Mouse (Mus musculus): Measurements from ENCODE around the gene Mylk4. TPM values are rescaled to one million over a fixed set of nuclear protein-coding genes. Genes with fewer than 3 reads are reported as not detected.
A peak's percentile ranks its signal among the peaks of the same experiment; 100 is the strongest.

The Mylk4 gene
- total and polyA plus RNA-seq, 3 experiments, result 59.5 to 290 (median 262) TPM

DNA sequence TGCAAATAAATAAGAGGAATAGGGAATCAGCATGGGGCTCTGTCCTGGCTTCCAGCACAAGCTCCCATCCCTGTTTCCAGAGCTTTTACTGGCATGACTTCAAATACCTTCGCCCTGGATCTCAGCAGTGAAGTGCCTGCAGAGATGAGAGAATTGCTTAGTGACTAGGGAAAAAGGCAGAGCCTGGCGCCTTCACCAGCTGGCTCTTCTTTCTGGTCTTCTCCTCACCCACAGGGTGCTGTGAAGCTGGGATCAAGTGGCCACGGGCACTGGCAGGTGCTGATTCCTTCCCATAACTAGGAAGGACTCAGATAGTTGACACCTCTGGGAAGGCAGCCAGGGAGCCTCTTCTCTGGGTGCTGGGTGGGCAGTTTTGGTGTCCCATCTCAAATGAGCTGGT, 115.5 kb downstream of the Mylk4 start:
- intact Hi-C loops (cut with DNase I), result no loop called here
- Histone ChIP-seq H3K79me2 (replicated peaks; ENCODE audit: control insufficient read depth, insufficient read depth, low read length) (no peaks in the 10 kb centered on the region), H3K9ac (ENCODE audit: low read depth, low read length) (no peak overlapping the region), H3K36me3 (ENCODE audit: control insufficient read depth, insufficient read depth, low read length) (no peaks in the 10 kb centered on the region), H3K4me3 (no peak overlapping the region), H3K27ac (no peak overlapping the region), H3K4me1 (ENCODE audit: control insufficient read depth, insufficient read depth, low read length) (no peaks in the 10 kb centered on the region), H3K27me3 (ENCODE audit: control insufficient read depth, insufficient read depth, low read length) (no peaks in the 10 kb centered on the region)
- DNase-seq, result peak in 1 of 2 experiments; percentile 15
- WGBS, result 64% methylated on average over 3 of the region's 3 CpGs
- no peak for TF ChIP-seq CTCF (IDR thresholded peaks at IDR 0.05)
- no peak for TF ChIP-seq EP300 (IDR thresholded peaks at IDR 0.05; ENCODE audit: insufficient read depth, low read depth, low read length)
- TF ChIP-seq POLR2A (IDR thresholded peaks at IDR 0.05; ENCODE audit: insufficient read depth, low read depth, low read length), result no peak

DNA sequence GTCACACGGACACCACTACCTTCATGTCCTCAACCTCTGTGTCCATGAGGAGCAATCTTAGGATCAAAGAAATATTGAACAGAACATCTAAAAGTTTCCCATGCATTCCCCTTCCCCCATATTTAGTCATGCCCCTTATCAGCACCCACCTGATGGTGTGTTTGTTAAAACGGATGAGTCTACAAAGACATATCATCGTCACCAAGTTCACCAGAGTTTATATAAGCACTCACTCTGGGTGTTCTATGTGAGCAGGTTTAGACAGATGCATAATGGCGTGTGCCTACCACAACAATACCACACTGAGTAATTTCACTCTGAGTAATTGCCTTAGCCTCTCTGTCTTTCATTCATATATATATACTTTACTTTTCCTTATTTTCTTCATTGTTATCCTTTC, 116.4 kb downstream of the Mylk4 start:
- H3K27me3 ChIP-seq (ENCODE audit: control insufficient read depth, insufficient read depth, low read length), result no peaks in the 10 kb centered on the region
- WGBS, result 87% methylated on average over 4 of the region's 4 CpGs
- TF ChIP-seq CTCF (IDR thresholded peaks at IDR 0.05), result no peak
- no peak for TF ChIP-seq EP300 (IDR thresholded peaks at IDR 0.05; ENCODE audit: insufficient read depth, low read depth, low read length)
- no peak for TF ChIP-seq POLR2A (IDR thresholded peaks at IDR 0.05; ENCODE audit: insufficient read depth, low read depth, low read length)
- H3K9ac ChIP-seq (ENCODE audit: low read depth, low read length), result no peak overlapping the region
- H3K4me1 ChIP-seq (ENCODE audit: control insufficient read depth, insufficient read depth, low read length), result no peaks in the 10 kb centered on the region
- intact Hi-C loops (cut with DNase I), result no loop called here
- H3K79me2 ChIP-seq (replicated peaks; ENCODE audit: control insufficient read depth, insufficient read depth, low read length), result no peaks in the 10 kb centered on the region
- no peaks in the 10 kb centered on the region for H3K36me3 ChIP-seq (ENCODE audit: control insufficient read depth, insufficient read depth, low read length)
- DNase-seq, result no peak
- H3K4me3 ChIP-seq, result no peak overlapping the region
- no peak overlapping the region for H3K27ac ChIP-seq

DNA sequence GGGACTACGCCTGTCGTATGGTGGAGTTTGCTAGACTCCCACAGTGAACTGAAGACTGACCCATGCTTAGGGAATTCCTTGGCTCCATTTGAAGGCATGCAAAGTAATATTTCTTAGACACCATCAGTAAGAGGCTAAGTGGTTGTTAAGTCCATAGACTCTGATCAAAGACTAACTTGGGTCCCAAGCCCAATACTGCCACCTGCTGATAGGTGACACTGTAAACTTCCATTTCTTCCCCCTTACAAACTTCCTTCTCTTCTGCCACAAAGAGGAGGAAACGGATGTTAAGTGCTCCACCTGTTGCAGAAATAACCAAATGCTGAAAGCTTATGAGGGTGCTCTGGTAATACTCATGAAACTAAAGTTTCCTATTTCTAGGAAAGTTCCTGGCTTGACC, 121.7 kb downstream of the Mylk4 start:
- H3K9ac ChIP-seq (ENCODE audit: low read depth, low read length), result no peak overlapping the region
- H3K4me3 ChIP-seq, result no peak overlapping the region
- H3K27me3 ChIP-seq (ENCODE audit: control insufficient read depth, insufficient read depth, low read length), result no peaks in the 10 kb centered on the region
- intact Hi-C loops (cut with DNase I), result loop anchor here (5.0 kb wide), 3 partner anchors 165 to 860 kb away; no protein-coding TSS in a partner anchor
- 68% methylated on average over 3 of the region's 3 CpGs for WGBS
- TF ChIP-seq EP300 (IDR thresholded peaks at IDR 0.05; ENCODE audit: insufficient read depth, low read depth, low read length) (no peak), POLR2A (IDR thresholded peaks at IDR 0.05; ENCODE audit: insufficient read depth, low read depth, low read length) (no peak), CTCF (IDR thresholded peaks at IDR 0.05) (peak; percentile 73)
- H3K36me3 ChIP-seq (ENCODE audit: control insufficient read depth, insufficient read depth, low read length), result no peaks in the 10 kb centered on the region; the same call in 1 of the 2 replicates
- no peak overlapping the region for H3K27ac ChIP-seq
- peaks cover 4% of the 10 kb centered on the region for H3K4me1 ChIP-seq (ENCODE audit: control insufficient read depth, insufficient read depth, low read length)
- no peaks in the 10 kb centered on the region for H3K79me2 ChIP-seq (replicated peaks; ENCODE audit: control insufficient read depth, insufficient read depth, low read length)
- DNase-seq, result peak in 1 of 2 experiments; percentile 16

DNA sequence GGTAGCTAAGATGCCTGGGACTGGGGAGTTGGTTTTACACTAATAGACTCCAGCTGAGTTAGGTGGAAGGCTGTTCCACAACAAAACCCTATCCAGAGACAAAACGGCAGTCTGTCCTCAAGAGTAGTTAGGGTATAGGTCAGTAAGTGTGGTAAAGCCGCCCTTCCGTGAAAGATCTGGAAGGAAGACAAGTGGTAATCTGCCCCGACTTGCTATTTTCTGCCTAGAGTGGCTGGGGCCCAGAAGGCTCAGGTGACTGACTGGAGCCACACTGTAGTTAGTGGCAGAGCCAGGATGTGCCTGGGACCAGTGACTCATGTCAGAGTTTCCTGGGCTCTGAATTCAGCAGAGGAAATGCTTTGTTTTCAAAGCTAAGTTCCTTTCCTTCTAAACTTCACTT, 123.5 kb downstream of the Mylk4 start:
- H3K4me1 ChIP-seq (ENCODE audit: control insufficient read depth, insufficient read depth, low read length), result peaks cover 4% of the 10 kb centered on the region
- no peaks in the 10 kb centered on the region for H3K27me3 ChIP-seq (ENCODE audit: control insufficient read depth, insufficient read depth, low read length)
- no peaks in the 10 kb centered on the region; the same call in 1 of the 2 replicates for H3K36me3 ChIP-seq (ENCODE audit: control insufficient read depth, insufficient read depth, low read length)
- no peak overlapping the region for H3K4me3 ChIP-seq
- peak overlapping the region; percentile 75 for H3K27ac ChIP-seq
- TF ChIP-seq CTCF (IDR thresholded peaks at IDR 0.05) (no peak), EP300 (IDR thresholded peaks at IDR 0.05; ENCODE audit: insufficient read depth, low read depth, low read length) (no peak), POLR2A (IDR thresholded peaks at IDR 0.05; ENCODE audit: insufficient read depth, low read depth, low read length) (peak; percentile 17; the same call in 1 of the 2 replicates)
- peak; percentile 39 to 60 for DNase-seq
- H3K79me2 ChIP-seq (replicated peaks; ENCODE audit: control insufficient read depth, insufficient read depth, low read length), result no peaks in the 10 kb centered on the region
- 18% methylated on average over 4 of the region's 4 CpGs for WGBS
- no peak overlapping the region for H3K9ac ChIP-seq (ENCODE audit: low read depth, low read length)
- intact Hi-C loops (cut with DNase I), result loop anchor here (2.0 to 5.0 kb wide), 4 partner anchors 21 to 858 kb away; no protein-coding TSS in a partner anchor

DNA sequence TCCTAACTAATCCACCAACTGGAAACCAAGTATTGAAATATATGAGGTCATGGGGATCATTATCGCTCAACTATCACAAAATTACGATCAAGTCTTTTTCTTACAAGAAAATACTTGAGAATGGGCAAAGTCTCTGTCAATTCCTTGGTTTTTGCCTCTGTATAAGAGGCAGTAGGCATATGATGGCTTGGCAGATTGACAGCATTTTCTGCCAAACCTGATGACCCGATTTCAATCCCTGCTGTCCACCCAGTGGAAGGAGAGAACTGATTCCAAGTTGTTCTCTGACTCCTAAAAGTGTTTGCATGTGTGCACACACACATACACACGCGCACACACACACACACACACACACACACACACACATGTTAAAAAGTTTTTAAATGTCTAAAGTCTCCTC, 124.5 kb downstream of the Mylk4 start:
- intact Hi-C loops (cut with DNase I), result no loop called here
- TF ChIP-seq POLR2A (IDR thresholded peaks at IDR 0.05; ENCODE audit: insufficient read depth, low read depth, low read length) (no peak), EP300 (IDR thresholded peaks at IDR 0.05; ENCODE audit: insufficient read depth, low read depth, low read length) (no peak), CTCF (IDR thresholded peaks at IDR 0.05) (no peak)
- no peak overlapping the region for H3K27ac ChIP-seq
- H3K4me3 ChIP-seq, result no peak overlapping the region
- H3K9ac ChIP-seq (ENCODE audit: low read depth, low read length), result no peak overlapping the region
- H3K79me2 ChIP-seq (replicated peaks; ENCODE audit: control insufficient read depth, insufficient read depth, low read length), result no peaks in the 10 kb centered on the region
- DNase-seq, result no peak
- H3K27me3 ChIP-seq (ENCODE audit: control insufficient read depth, insufficient read depth, low read length), result no peaks in the 10 kb centered on the region
- H3K36me3 ChIP-seq (ENCODE audit: control insufficient read depth, insufficient read depth, low read length), result no peaks in the 10 kb centered on the region; the same call in 1 of the 2 replicates
- WGBS, result 87% methylated on average over 5 of the region's 5 CpGs
- peaks cover 4% of the 10 kb centered on the region for H3K4me1 ChIP-seq (ENCODE audit: control insufficient read depth, insufficient read depth, low read length)

DNA sequence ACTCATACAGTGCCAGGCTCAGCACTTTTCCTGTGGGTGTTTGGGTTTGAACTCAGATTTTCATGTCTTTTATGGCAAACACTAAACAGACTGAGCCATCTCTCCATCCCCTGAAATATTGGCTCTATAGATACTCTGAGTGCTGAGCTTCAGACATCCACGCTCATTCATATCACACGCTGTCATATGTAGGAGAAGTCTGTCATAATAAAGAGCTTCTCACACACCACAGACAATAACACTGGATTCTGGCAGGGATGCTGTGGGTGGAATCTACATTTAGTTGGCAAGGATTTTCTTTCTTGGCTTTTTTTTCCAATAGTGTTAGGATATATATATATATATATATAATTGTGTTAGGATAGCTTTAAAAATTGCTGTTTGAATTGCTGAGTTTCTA, 126.2 kb downstream of the Mylk4 start:
- Histone ChIP-seq H3K36me3 (ENCODE audit: control insufficient read depth, insufficient read depth, low read length) (no peaks in the 10 kb centered on the region; the same call in 1 of the 2 replicates), H3K79me2 (replicated peaks; ENCODE audit: control insufficient read depth, insufficient read depth, low read length) (no peaks in the 10 kb centered on the region), H3K9ac (ENCODE audit: low read depth, low read length) (no peak overlapping the region), H3K4me3 (no peak overlapping the region), H3K27me3 (ENCODE audit: control insufficient read depth, insufficient read depth, low read length) (no peaks in the 10 kb centered on the region), H3K4me1 (ENCODE audit: control insufficient read depth, insufficient read depth, low read length) (peaks cover 4% of the 10 kb centered on the region), H3K27ac (no peak overlapping the region)
- intact Hi-C loops (cut with DNase I), result no loop called here
- no peak for DNase-seq
- no peak for TF ChIP-seq POLR2A (IDR thresholded peaks at IDR 0.05; ENCODE audit: insufficient read depth, low read depth, low read length)
- TF ChIP-seq EP300 (IDR thresholded peaks at IDR 0.05; ENCODE audit: insufficient read depth, low read depth, low read length), result no peak
- 93% methylated on average over 2 of the region's 2 CpGs for WGBS

Other genes starting within 250 kb of the Mylk4 start
- gene Wrnip1, start 18.1 kb upstream of the Mylk4 start, total RNA-seq (2021), result 10 to 100 TPM; 21.3 to 21.7 TPM
- gene Wrnip1, start 18.1 kb upstream of the Mylk4 start, polyA plus RNA-seq (2012; rRNA removed), result 17.4 and 32.9 TPM in 2 replicates
- not detected for gene D930007J09Rik, start 18.9 kb upstream of the Mylk4 start, total RNA-seq (2021)
- not detected in 2 replicates for gene D930007J09Rik, start 18.9 kb upstream of the Mylk4 start, polyA plus RNA-seq (2012; rRNA removed)
- 1 to 10 TPM; 4.4 to 5.7 TPM for gene Serpinb1a, start 67.2 kb upstream of the Mylk4 start, total RNA-seq (2021)
- gene Serpinb1a, start 67.2 kb upstream of the Mylk4 start, polyA plus RNA-seq (2012; rRNA removed), result 2.8 and 5.2 TPM in 2 replicates
- gene Serpinb1c, start 114.3 kb upstream of the Mylk4 start, total RNA-seq (2021), result 1 to 10 TPM; 2.0 to 3.5 TPM
- gene Serpinb1c, start 114.3 kb upstream of the Mylk4 start, polyA plus RNA-seq (2012; rRNA removed), result 0.18 TPM in 1 of 2 replicates, not detected in the other
- gene Serpinb6b, start 181.3 kb upstream of the Mylk4 start, total RNA-seq (2021), result 10 to 100 TPM; 26.3 to 33.1 TPM
- gene Serpinb6b, start 181.3 kb upstream of the Mylk4 start, polyA plus RNA-seq (2012; rRNA removed), result 21.6 and 30.3 TPM in 2 replicates
- 1 to 10 TPM; 8.6 to 9.3 TPM for gene Serpinb9, start 219.3 kb upstream of the Mylk4 start, total RNA-seq (2021)
- 6.0 and 11.9 TPM in 2 replicates for gene Serpinb9, start 219.3 kb upstream of the Mylk4 start, polyA plus RNA-seq (2012; rRNA removed)
- under 1 TPM in 1 of 2 experiments, not detected in 1; 0.18 TPM for gene Serpinb9b, start 243.5 kb upstream of the Mylk4 start, total RNA-seq (2021)
- gene Serpinb9b, start 243.5 kb upstream of the Mylk4 start, polyA plus RNA-seq (2012; rRNA removed), result 0.20 and 0.47 TPM in 2 replicates

All from heart, adult 2 months (tissue).